Mouse (Mus musculus) lung, embryonic 15.5 days (tissue): ENCODE measurements around the gene Scaf11. TPM values are rescaled to one million over a fixed set of nuclear protein-coding genes. Genes with fewer than 3 reads are reported as not detected.

Source experiments
- ATAC-seq: fragments of 200-750 bp; cut with Nextera tagmentation; 2 replicates; pipeline ENCODE4 v1.8.0; 2017; ENCODE audit warnings: moderate number of reproducible peaks, borderline replicate concordance; ENCODE audit not compliant: low FRiP score, low TSS enrichment; ENCODE audit errors: extremely low read depth
- H3K27ac ChIP-seq: fragments of 300-500 bp; sonication (generic); 2 replicates; pipeline ENCODE4 v1.5.1; 2015; ENCODE audit warnings: moderate library complexity, mild to moderate bottlenecking, inconsistent platforms
- H3K27me3 ChIP-seq: fragments of 300-500 bp; sonication (generic); 2 replicates; pipeline ENCODE4 v1.6.1; 2015; ENCODE audit warnings: inconsistent platforms
- H3K36me3 ChIP-seq: fragments of 300-500 bp; sonication (generic); 2 replicates; pipeline ENCODE4 v1.6.1; 2015; ENCODE audit warnings: inconsistent platforms
- H3K4me1 ChIP-seq: fragments of 300-500 bp; sonication (generic); 2 replicates; pipeline ENCODE4 v1.6.1; 2015; ENCODE audit warnings: inconsistent platforms
- H3K4me2 ChIP-seq: fragments of 300-500 bp; sonication (generic); 2 replicates; pipeline ENCODE4 v1.6.1; 2015; ENCODE audit warnings: inconsistent platforms, mild to moderate bottlenecking, moderate library complexity
- H3K4me3 ChIP-seq: fragments of 300-500 bp; sonication (generic); 2 replicates; pipeline ENCODE4 v1.5.1; 2015; ENCODE audit warnings: mild to moderate bottlenecking, inconsistent platforms
- H3K9ac ChIP-seq: fragments of 300-500 bp; sonication (generic); 2 replicates; pipeline ENCODE4 v1.6.1; 2015; ENCODE audit warnings: inconsistent platforms
- H3K9me3 ChIP-seq: fragments of 300-500 bp; sonication (generic); 2 replicates; pipeline ENCODE4 v1.6.1; 2016; ENCODE audit warnings: inconsistent platforms
- WGBS: fragments of 180-500 bp; shearing (Covaris S2); methylation state at CpG from one replicate; pipeline ENCODE4 v1.1.7; 2015; 5-methylcytosine and 5-hydroxymethylcytosine counted together
- microRNA-seq: library from miRNA; unstranded; fragments of <30 nt; microRNA quantifications from one replicate; pipeline ENCODE4, GENCODE M21; 2016
- polyA plus RNA-seq: library from polyadenylated mRNA; unstranded; fragments of >200 nt; fragmentation: Nextera tagmentation; extraction: Ambion mirVana; gene quantifications from 2 replicates; pipeline ENCODE4 v1.2.1, GENCODE M21; 2015

Scaf11 gene
- polyA plus RNA-seq, 1 experiment from 2014 or later, result 93.5 TPM

- Histone ChIP-seq H3K9me3 (no peaks in the 10 kb centered on the region), H3K36me3 (peaks cover 39% of the 10 kb centered on the region), H3K27me3 (no peaks in the 10 kb centered on the region), H3K4me2 (no peak overlapping the region), H3K4me1 (0 out of 2 replicates have a peak, but pooled peaks cover under 1% of the 10 kb centered on the region), H3K4me3 (no peak overlapping the region), H3K27ac (no peak overlapping the region), H3K9ac (no peak overlapping the region)
- no peak for ATAC-seq
- 79% methylated on average over 11 of the region's 11 CpGs for WGBS
Measured at GRCm38 (mm10) chr15:96382223-96382622, 78.4 kb downstream of the Scaf11 start.

- no peak overlapping the region for H3K27ac ChIP-seq
- no peak overlapping the region for H3K9ac ChIP-seq
- no peaks in the 10 kb centered on the region for H3K27me3 ChIP-seq
- H3K4me1 ChIP-seq, result 0 out of 2 replicates have a peak, but pooled peaks cover 8% of the 10 kb centered on the region
- peaks cover 27% of the 10 kb centered on the region for H3K36me3 ChIP-seq
- WGBS, result 82% methylated on average over 7 of the region's 7 CpGs
- no peak overlapping the region for H3K4me3 ChIP-seq
- no peaks in the 10 kb centered on the region for H3K9me3 ChIP-seq
- ATAC-seq, result no peak
- no peak overlapping the region for H3K4me2 ChIP-seq
Measured at GRCm38 (mm10) chr15:96377701-96378100, 82.9 kb downstream of the Scaf11 start.

- H3K9me3 ChIP-seq, result no peaks in the 10 kb centered on the region
- no peak overlapping the region for H3K4me2 ChIP-seq
- no peaks in the 10 kb centered on the region for H3K27me3 ChIP-seq
- H3K27ac ChIP-seq, result peak overlapping the region; percentile 22; the same call in 1 of the 2 replicates
- peak; percentile 64; the same call in 1 of the 2 replicates for ATAC-seq
- H3K4me3 ChIP-seq, result no peak overlapping the region
- 0 out of 2 replicates have a peak, but pooled peaks cover 8% of the 10 kb centered on the region for H3K4me1 ChIP-seq
- H3K9ac ChIP-seq, result no peak overlapping the region
- peaks cover 28% of the 10 kb centered on the region for H3K36me3 ChIP-seq
- WGBS, result 55% methylated on average over 5 of the region's 5 CpGs
Measured at GRCm38 (mm10) chr15:96377263-96377662, 83.4 kb downstream of the Scaf11 start.

GRCm38 (mm10) chr15:96376214-96376613 is 84.4 kb downstream of the Scaf11 start:
- no peak for ATAC-seq
- 92% methylated on average over 2 of the region's 2 CpGs for WGBS
- Histone ChIP-seq H3K4me1 (0 out of 2 replicates have a peak, but pooled peaks cover 8% of the 10 kb centered on the region), H3K36me3 (peaks cover 36% of the 10 kb centered on the region), H3K9ac (no peak overlapping the region), H3K4me3 (no peak overlapping the region), H3K27me3 (no peaks in the 10 kb centered on the region), H3K9me3 (no peaks in the 10 kb centered on the region), H3K4me2 (no peak overlapping the region), H3K27ac (no peak overlapping the region)

GRCm38 (mm10) chr15:96373161-96373560 is 87.5 kb downstream of the Scaf11 start:
- ATAC-seq, result no peak
- no peak overlapping the region for H3K4me2 ChIP-seq
- no peak overlapping the region for H3K9ac ChIP-seq
- no peaks in the 10 kb centered on the region for H3K27me3 ChIP-seq
- H3K27ac ChIP-seq, result no peak overlapping the region
- H3K4me1 ChIP-seq, result 0 out of 2 replicates have a peak, but pooled peaks cover 8% of the 10 kb centered on the region
- WGBS, result 85% methylated on average over 5 of the region's 5 CpGs
- peaks cover 48% of the 10 kb centered on the region for H3K36me3 ChIP-seq
- no peaks in the 10 kb centered on the region for H3K9me3 ChIP-seq
- no peak overlapping the region for H3K4me3 ChIP-seq

- H3K36me3 ChIP-seq, result peaks cover 48% of the 10 kb centered on the region
- WGBS, result 78% methylated on average over 6 of the region's 6 CpGs
Measured at GRCm38 (mm10) chr15:96372628-96373027, 88.0 kb downstream of the Scaf11 start.

GRCm38 (mm10) chr15:96371311-96371710 is 89.3 kb downstream of the Scaf11 start:
- peaks cover 50% of the 10 kb centered on the region for H3K36me3 ChIP-seq

More at GRCm38 (mm10) chr15:96372628-96373027, 88.0 kb downstream of the Scaf11 start:
- Histone ChIP-seq H3K27me3 (no peaks in the 10 kb centered on the region), H3K9me3 (no peaks in the 10 kb centered on the region), H3K4me2 (no peak overlapping the region), H3K4me1 (0 out of 2 replicates have a peak, but pooled peaks cover 8% of the 10 kb centered on the region), H3K27ac (no peak overlapping the region), H3K9ac (no peak overlapping the region), H3K4me3 (no peak overlapping the region)
- ATAC-seq, result no peak

GRCm38 (mm10) chr15:96366176-96366963 is 94.3 kb downstream of the Scaf11 start:
- no peak overlapping the region for H3K27ac ChIP-seq
- H3K4me2 ChIP-seq, result no peak overlapping the region
- no peaks in the 10 kb centered on the region for H3K4me1 ChIP-seq
- WGBS, result 75% methylated on average over 11 of the region's 11 CpGs
- H3K9ac ChIP-seq, result no peak overlapping the region
- H3K9me3 ChIP-seq, result no peaks in the 10 kb centered on the region
- no peaks in the 10 kb centered on the region for H3K27me3 ChIP-seq
- peaks cover 72% of the 10 kb centered on the region for H3K36me3 ChIP-seq
- no peak for ATAC-seq
- no peak overlapping the region for H3K4me3 ChIP-seq

More at GRCm38 (mm10) chr15:96371311-96371710, 89.3 kb downstream of the Scaf11 start:
- H3K4me2 ChIP-seq, result no peak overlapping the region
- no peaks in the 10 kb centered on the region for H3K27me3 ChIP-seq
- no peak overlapping the region for H3K27ac ChIP-seq
- H3K4me1 ChIP-seq, result no peaks in the 10 kb centered on the region
- no peak for ATAC-seq
- H3K9ac ChIP-seq, result no peak overlapping the region
- H3K9me3 ChIP-seq, result no peaks in the 10 kb centered on the region
- H3K4me3 ChIP-seq, result no peak overlapping the region
- 94% methylated on average over 18 of the region's 18 CpGs for WGBS

- Histone ChIP-seq H3K9ac (no peak overlapping the region), H3K4me2 (no peak overlapping the region), H3K4me3 (no peak overlapping the region), H3K27ac (no peak overlapping the region), H3K4me1 (peaks cover 6% of the 10 kb centered on the region), H3K36me3 (peaks cover 70% of the 10 kb centered on the region), H3K9me3 (no peaks in the 10 kb centered on the region), H3K27me3 (no peaks in the 10 kb centered on the region)
- 80% methylated on average over 3 of the region's 3 CpGs for WGBS
- ATAC-seq, result no peak
Measured at GRCm38 (mm10) chr15:96365351-96365750, 95.3 kb downstream of the Scaf11 start.

Small RNAs within 50 kb of the gene (microRNA-seq; reads per million reads assigned to microRNA genes)
- not detected for gene Gm25397

Other genes starting within 250 kb of the Scaf11 start
- 20.8 and 21.7 TPM in 2 replicates for gene Arid2, start 173.3 kb downstream of the Scaf11 start, polyA plus RNA-seq
- gene Slc38a1, start 182.1 kb upstream of the Scaf11 start, polyA plus RNA-seq, result 56.4 and 62.0 TPM in 2 replicates
- gene Slc38a2, start 238.9 kb upstream of the Scaf11 start, polyA plus RNA-seq, result 131 and 138 TPM in 2 replicates